ENCODE assay signal across 22 mouse cellular contexts in the genomic region with DNA sequence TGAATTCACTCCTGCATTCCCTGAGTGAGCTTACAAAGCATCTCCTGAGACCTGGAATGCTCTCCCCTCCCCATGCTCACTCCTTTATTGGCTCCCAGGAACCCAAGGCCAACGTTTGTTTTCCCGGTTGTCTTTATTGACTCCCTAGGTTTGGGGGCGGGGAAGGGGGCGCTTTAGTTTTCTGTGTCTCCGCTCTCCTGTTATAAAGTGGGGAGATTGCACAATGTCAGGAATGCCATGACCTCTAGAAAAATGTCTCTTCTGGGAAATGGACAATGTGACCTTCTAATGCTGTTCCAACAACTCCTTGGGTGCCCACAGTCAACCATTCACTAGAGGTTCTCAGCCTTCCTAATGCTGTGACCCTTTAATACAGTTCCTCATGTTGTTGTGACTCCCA. TPM values are rescaled to one million over a fixed set of nuclear protein-coding genes. Genes with fewer than 3 reads are reported as not detected.
DNase-seq lines count a peak whose midpoint lies in the region; ATAC-seq lines count a peak whose summit lies in the region.
"Had no signal": no experiment of that assay in that cellular context is flagged by ENCODE, and none has a peak within 500 bp of the region (broad histone marks: within the 10 kb centered on the region; RNA-seq: fewer than 3 reads in every experiment).

No protein-coding gene starts in this region.

- no peak overlapping the region for H3K4me3 ChIP-seq in liver, embryonic 15.5 days (replicated peaks)
- H3K4me3 ChIP-seq in liver, embryonic 11.5 days (ENCODE audit: low read depth, low read length), result no peak overlapping the region
- H3K4me3 ChIP-seq: embryonic facial prominence, embryonic 10.5 days; embryonic facial prominence, embryonic 12.5 days; forebrain, embryonic 13.5 days; forebrain, embryonic 15.5 days had no signal

- no peaks in the 10 kb centered on the region for H3K27me3 ChIP-seq in liver, embryonic 15.5 days
- H3K27me3 ChIP-seq in liver, embryonic 11.5 days (replicated peaks; ENCODE audit: control insufficient read depth, insufficient read depth, low read length), result no peaks in the 10 kb centered on the region
- H3K27me3 ChIP-seq: CH12.LX; embryonic facial prominence, embryonic 12.5 days; forebrain, embryonic 13.5 days; forebrain, embryonic 15.5 days had no signal

- no peak overlapping the region for H3K9ac ChIP-seq in liver, embryonic 15.5 days
- H3K9ac ChIP-seq in liver, embryonic 11.5 days (ENCODE audit: low read depth, low read length), result no peak overlapping the region
- H3K9ac ChIP-seq: embryonic facial prominence, embryonic 12.5 days; forebrain, embryonic 13.5 days; forebrain, embryonic 15.5 days; forebrain, postnatal 0 days had no signal

- no peak overlapping the region for H3K27ac ChIP-seq in liver, embryonic 15.5 days (replicated peaks)
- H3K27ac ChIP-seq in liver, embryonic 11.5 days (ENCODE audit: low read depth, low read length), result no peak overlapping the region
- H3K27ac ChIP-seq: embryonic facial prominence, embryonic 10.5 days; embryonic facial prominence, embryonic 12.5 days; forebrain, embryonic 13.5 days; forebrain, embryonic 15.5 days had no signal

- no peak for DNase-seq in liver, embryonic 11.5 days (ENCODE audit: low spot score)
- DNase-seq in Muller cell, postnatal 12 days (ENCODE audit: inconsistent ontology term), result peak; percentile 92
- DNase-seq in yolk sac, embryonic 10.5 days (ENCODE audit: low spot score), result peak; percentile 82
- DNase-seq in layer of hippocampus, postnatal 14 days (ENCODE audit: low spot score in 2 of 2), result no peak
- no peak for DNase-seq in gastrocnemius, postnatal 14 days
- DNase-seq: adrenal gland, adult 2 months; adrenal gland, postnatal 10 days; adrenal gland, postnatal 25 days; cerebellum, adult 11-12 months; cerebellum, adult 2 months; cerebellum, adult 9-10 months; cerebellum, postnatal 10 days; cerebellum, postnatal 25 days; forebrain, postnatal 0 days had no signal

- intact Hi-C loops in gastrocnemius, postnatal 14 days (cut with DNase I; ENCODE audit: low total_unique reads), result no loop called here

- no peak overlapping the region for H3K4me2 ChIP-seq in liver, embryonic 15.5 days
- H3K4me2 ChIP-seq in liver, embryonic 11.5 days, result no peak overlapping the region
- H3K4me2 ChIP-seq: embryonic facial prominence, embryonic 12.5 days; forebrain, embryonic 13.5 days; forebrain, embryonic 15.5 days had no signal

- no peaks in the 10 kb centered on the region for H3K36me3 ChIP-seq in liver, embryonic 15.5 days (replicated peaks)
- no peaks in the 10 kb centered on the region for H3K36me3 ChIP-seq in liver, embryonic 11.5 days (ENCODE audit: control insufficient read depth, insufficient read depth, low read length)
- H3K36me3 ChIP-seq: embryonic facial prominence, embryonic 12.5 days; forebrain, embryonic 15.5 days; G1E had no signal

- WGBS in liver, embryonic 15.5 days (ENCODE audit: insufficient replicate concordance), result 69% methylated on average over 5 of the region's 5 CpGs
- 67% methylated on average over 5 of the region's 5 CpGs for WGBS in liver, embryonic 11.5 days

- H3K9me3 ChIP-seq in liver, embryonic 15.5 days (replicated peaks), result no peaks in the 10 kb centered on the region
- no peaks in the 10 kb centered on the region for H3K9me3 ChIP-seq in liver, embryonic 11.5 days (ENCODE audit: control insufficient read depth, low read length)
- H3K9me3 ChIP-seq: embryonic facial prominence, embryonic 10.5 days; embryonic facial prominence, embryonic 12.5 days; forebrain, embryonic 13.5 days; forebrain, embryonic 15.5 days; G1E had no signal

- peaks cover 6% of the 10 kb centered on the region; the same call in 1 of the 2 replicates for H3K4me1 ChIP-seq in liver, embryonic 15.5 days (replicated peaks)
- no peaks in the 10 kb centered on the region for H3K4me1 ChIP-seq in liver, embryonic 11.5 days (replicated peaks; ENCODE audit: control insufficient read depth, insufficient read depth, low read length)
- H3K4me1 ChIP-seq: embryonic facial prominence, embryonic 10.5 days; embryonic facial prominence, embryonic 12.5 days; forebrain, embryonic 13.5 days; forebrain, embryonic 15.5 days had no signal

- ATAC-seq in liver, embryonic 15.5 days (ENCODE audit: insufficient read depth), result peak; percentile 12; the same call in 1 of the 2 replicates
- no peak for ATAC-seq in liver, embryonic 11.5 days (replicated peaks; ENCODE audit: low FRiP score)
- ATAC-seq: CD4-positive, CD25-positive, alpha-beta regulatory T cell, adult 4 months; forebrain, embryonic 13.5 days; forebrain, embryonic 15.5 days; forebrain, postnatal 0 days had no signal

RNA-seq across cellular contexts. Expression of a gene that starts 22.2 kb away (rescaled TPM):
- 0.59 and 0.74 TPM in 2 replicates for polyA plus RNA-seq in liver, embryonic 15.5 days (2015; fragmentation: Nextera tagmentation; extraction: Ambion mirVana)
- 4.3 and 5.5 TPM in 2 replicates for polyA plus RNA-seq in liver, embryonic 11.5 days (2014; fragmentation: Nextera tagmentation; extraction: Ambion mirVana)
- total RNA-seq in layer of hippocampus, postnatal 14 days (2021), result 1 to 10 TPM in 1 of 2 experiments, under 1 TPM in 1; 0.62 to 1.1 TPM
- 1 to 10 TPM in 1 of 2 experiments, under 1 TPM in 1; 0.70 to 1.1 TPM for total RNA-seq in gastrocnemius, postnatal 14 days (2021)
- total RNA-seq: CH12.LX had no signal
- polyA plus RNA-seq: G1E had no signal

RNA-seq across cellular contexts. Expression of a gene that starts 32.2 kb away (rescaled TPM):
- 15.8 and 16.8 TPM in 2 replicates for polyA plus RNA-seq in liver, embryonic 15.5 days (2015; fragmentation: Nextera tagmentation; extraction: Ambion mirVana)
- 42.7 and 49.0 TPM in 2 replicates for polyA plus RNA-seq in liver, embryonic 11.5 days (2014; fragmentation: Nextera tagmentation; extraction: Ambion mirVana)
- 10 to 100 TPM; 22.6 to 27.3 TPM for total RNA-seq in layer of hippocampus, postnatal 14 days (2021)
- total RNA-seq in gastrocnemius, postnatal 14 days (2021), result 10 to 100 TPM; 55.0 to 62.3 TPM

Comparison
In these comparisons a context has a peak if more than half of its experiments do, and no peak if none do; other contexts are left out.
1. DNase-seq: peak in Muller cell, postnatal 12 days (single experiment) and yolk sac, embryonic 10.5 days (single experiment); none in liver, embryonic 11.5 days (single experiment), layer of hippocampus, postnatal 14 days (0 of 2) and gastrocnemius, postnatal 14 days (single experiment).